Mouse (Mus musculus) limb, embryonic 15.5 days (tissue): ENCODE results near the gene Tmprss7. TPM values are rescaled to one million over a fixed set of nuclear protein-coding genes. Genes with fewer than 3 reads are reported as not detected.
A peak's percentile ranks its signal among the peaks of the same experiment; 100 is the strongest.

Source experiments
- ATAC-seq: fragments of 200-750 bp; cut with Nextera tagmentation; 2 replicates; pipeline ENCODE4 v1.8.0; 2017; ENCODE audit warnings: low read depth, moderate TSS enrichment; ENCODE audit not compliant: insufficient number of reproducible peaks, low FRiP score, low TSS enrichment
- H3K27ac ChIP-seq: fragments of 300-500 bp; sonication (generic); 2 replicates; pipeline ENCODE4 v1.5.1; 2015; ENCODE audit warnings: moderate library complexity, mild to moderate bottlenecking, inconsistent platforms
- H3K27me3 ChIP-seq: fragments of 300-500 bp; sonication (generic); 2 replicates; pipeline ENCODE4 v1.6.1; 2015; ENCODE audit warnings: inconsistent platforms
- H3K36me3 ChIP-seq: fragments of 300-500 bp; sonication (generic); 2 replicates; pipeline ENCODE4 v1.6.1; 2015; ENCODE audit warnings: inconsistent platforms
- H3K4me1 ChIP-seq: fragments of 300-500 bp; sonication (generic); 2 replicates; pipeline ENCODE4 v1.6.1; 2015; ENCODE audit warnings: inconsistent platforms
- H3K4me2 ChIP-seq: fragments of 300-500 bp; sonication (generic); 2 replicates; pipeline ENCODE4 v1.6.1; 2015; ENCODE audit warnings: mild to moderate bottlenecking, inconsistent platforms
- H3K4me3 ChIP-seq: fragments of 300-500 bp; sonication (generic); 2 replicates; pipeline ENCODE4 v1.5.1; 2015; ENCODE audit warnings: mild to moderate bottlenecking, inconsistent platforms
- H3K9ac ChIP-seq: fragments of 300-500 bp; sonication (generic); 2 replicates; pipeline ENCODE4 v1.6.1; 2015; ENCODE audit warnings: inconsistent platforms
- H3K9me3 ChIP-seq: fragments of 300-500 bp; sonication (generic); 2 replicates; pipeline ENCODE4 v1.6.1; 2016; ENCODE audit warnings: inconsistent platforms
- WGBS: fragments of 180-500 bp; shearing (Covaris S2); methylation state at CpG from one replicate; pipeline ENCODE4 v1.1.7; 2015; 5-methylcytosine and 5-hydroxymethylcytosine counted together
- polyA plus RNA-seq: library from polyadenylated mRNA; unstranded; fragments of >200 nt; fragmentation: Nextera tagmentation; extraction: Ambion mirVana; gene quantifications from 2 replicates; pipeline ENCODE4 v1.2.1, GENCODE M21; 2015

The Tmprss7 gene
- polyA plus RNA-seq, result 0.37 TPM in 1 of 2 replicates, not detected in the other

DNA sequence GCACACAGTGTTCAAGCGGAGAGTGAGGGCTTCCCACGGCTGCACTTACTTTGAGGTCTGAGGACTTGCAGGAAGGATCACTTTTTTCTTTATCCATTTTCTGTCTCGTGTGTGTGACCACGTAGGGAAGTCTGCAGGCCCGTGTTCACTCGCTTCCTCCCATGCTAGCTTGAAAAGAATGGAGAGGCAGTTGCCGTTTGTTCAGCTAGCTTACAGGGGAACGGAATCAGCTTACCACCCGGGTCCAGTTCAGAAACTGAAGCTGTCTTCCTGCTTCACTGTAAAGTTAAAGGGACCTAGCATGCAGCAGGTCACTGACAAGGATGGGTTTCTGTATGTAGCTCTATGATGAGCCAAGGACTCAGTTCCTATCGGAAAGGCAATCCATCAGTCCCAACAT, at the start of gene Tmprss7:
Gene Tmprss7, minus strand, starts transcription at position 101 of the 400 bp plus-strand sequence.
- H3K9ac ChIP-seq, result no peak within 1 kb of the TSS
- 62% methylated on average over 10 of the region's 10 CpGs for WGBS
- no peaks in the 10 kb centered on the region for H3K27me3 ChIP-seq
- no peak for ATAC-seq
- H3K4me3 ChIP-seq, result no peak within 1 kb of the TSS
- no peaks in the 10 kb centered on the region for H3K36me3 ChIP-seq
- H3K9me3 ChIP-seq, result no peaks in the 10 kb centered on the region
- H3K27ac ChIP-seq, result no peak within 1 kb of the TSS
- H3K4me1 ChIP-seq, result no peaks in the 10 kb centered on the region
- no peak within 1 kb of the TSS for H3K4me2 ChIP-seq

DNA sequence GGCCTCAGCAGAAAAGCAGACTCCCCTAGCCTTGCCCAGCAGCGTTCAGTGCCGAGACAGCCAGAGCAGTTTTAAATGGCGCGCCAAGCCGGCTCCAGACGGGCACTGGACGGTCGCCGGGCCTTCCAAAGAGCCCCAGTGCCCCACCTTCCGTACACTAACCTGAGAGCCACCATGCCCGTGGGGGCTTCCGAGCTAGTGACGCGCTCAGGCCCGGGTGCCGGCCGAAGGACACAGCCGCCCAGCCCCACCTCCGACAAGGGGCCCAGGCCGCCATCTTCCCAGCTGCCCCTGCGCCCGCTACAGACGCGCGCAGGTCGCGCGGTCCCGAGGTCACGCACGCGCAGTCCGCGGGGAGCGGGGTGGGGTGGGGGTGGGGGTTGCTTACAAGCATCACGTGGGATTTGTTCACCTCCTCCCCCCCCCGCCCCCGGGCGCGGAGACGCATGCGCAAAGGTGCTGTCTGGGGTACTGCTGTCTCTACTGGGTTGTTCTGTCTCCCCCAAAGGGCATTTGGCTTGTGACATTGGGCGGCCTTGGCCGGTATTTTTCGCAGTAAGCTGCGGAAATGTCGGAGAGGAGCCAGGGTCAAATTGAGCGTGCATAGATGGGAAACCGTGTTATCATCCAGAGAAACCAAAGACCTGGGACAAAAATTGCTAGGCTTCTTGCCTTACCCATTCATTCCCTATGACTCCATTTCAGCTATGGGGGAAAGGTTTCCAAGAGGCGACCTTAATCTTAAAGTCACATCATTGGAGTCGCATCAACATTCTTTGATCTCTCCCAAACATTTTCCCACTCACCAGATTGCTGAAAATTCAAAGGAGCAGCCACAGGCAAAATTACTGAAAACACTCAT, 49.4 kb upstream of the Tmprss7 start, which contains the start of gene Abhd10:
Gene Abhd10, minus strand, starts transcription at position 341 of the 862 bp plus-strand sequence.
- peak; percentile 97 for ATAC-seq
- H3K27ac ChIP-seq, result peak within 1 kb of the TSS; percentile 95
- peak within 1 kb of the TSS; percentile 63 for H3K4me2 ChIP-seq

DNA sequence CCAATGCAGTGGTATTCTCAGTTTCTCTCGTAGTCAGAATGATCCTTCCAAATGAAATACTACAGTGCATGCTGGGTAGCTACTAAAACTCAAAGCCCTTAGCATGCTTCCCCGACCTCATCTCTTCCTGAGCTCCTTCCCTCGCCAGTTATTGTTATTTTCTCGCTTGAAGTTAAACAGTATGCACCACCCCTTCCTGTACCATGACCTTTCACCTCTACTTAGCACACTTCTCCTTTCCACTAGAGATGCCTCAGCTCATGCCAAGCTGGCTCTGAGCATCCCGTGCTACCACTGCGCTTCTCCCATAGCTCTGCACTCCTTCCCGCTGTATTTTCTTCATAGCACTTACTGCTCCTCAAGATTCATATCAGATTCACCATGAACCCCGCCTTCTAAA, 44.4 kb upstream of the Tmprss7 start:
- 87% methylated on average over 8 of the region's 8 CpGs for WGBS
- ATAC-seq, result no peak
- Histone ChIP-seq H3K9ac (no peak overlapping the region), H3K4me2 (no peak overlapping the region), H3K27me3 (no peaks in the 10 kb centered on the region), H3K9me3 (no peaks in the 10 kb centered on the region), H3K4me1 (peaks cover 5% of the 10 kb centered on the region; the same call in 1 of the 2 replicates), H3K27ac (no peak overlapping the region), H3K4me3 (no peak overlapping the region), H3K36me3 (peaks cover 39% of the 10 kb centered on the region)

More for the DNA sequence above, 49.4 kb upstream of the Tmprss7 start, which contains the start of gene Abhd10:
- Histone ChIP-seq H3K4me3 (peak within 1 kb of the TSS; percentile 80), H3K36me3 (peaks cover 13% of the 10 kb centered on the region), H3K27me3 (no peaks in the 10 kb centered on the region), H3K4me1 (peaks cover 13% of the 10 kb centered on the region; the same call in 1 of the 2 replicates), H3K9me3 (no peaks in the 10 kb centered on the region), H3K9ac (peak within 1 kb of the TSS; percentile 95)
- under 1% methylated on average over 51 of the region's 51 CpGs for WGBS

DNA sequence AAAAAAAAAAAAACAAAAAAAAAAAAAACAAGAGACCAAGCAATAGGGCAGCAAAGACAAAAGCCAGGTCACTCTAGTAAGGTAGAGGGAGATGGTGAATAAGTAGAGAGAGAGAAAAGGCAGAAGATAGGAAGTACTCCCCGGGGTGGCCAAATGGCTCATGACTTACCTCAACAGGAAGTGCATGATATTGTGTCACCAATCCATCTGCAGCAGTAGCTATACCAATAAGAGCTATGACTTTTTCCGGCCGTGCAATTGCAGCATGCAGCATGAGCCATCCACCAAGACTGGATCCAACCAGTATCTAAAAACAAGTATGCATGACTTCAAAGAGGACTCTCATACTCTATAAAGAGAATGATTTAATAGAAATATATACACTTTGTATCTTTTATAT, 43.3 kb upstream of the Tmprss7 start:
- peaks cover 47% of the 10 kb centered on the region for H3K36me3 ChIP-seq

DNA sequence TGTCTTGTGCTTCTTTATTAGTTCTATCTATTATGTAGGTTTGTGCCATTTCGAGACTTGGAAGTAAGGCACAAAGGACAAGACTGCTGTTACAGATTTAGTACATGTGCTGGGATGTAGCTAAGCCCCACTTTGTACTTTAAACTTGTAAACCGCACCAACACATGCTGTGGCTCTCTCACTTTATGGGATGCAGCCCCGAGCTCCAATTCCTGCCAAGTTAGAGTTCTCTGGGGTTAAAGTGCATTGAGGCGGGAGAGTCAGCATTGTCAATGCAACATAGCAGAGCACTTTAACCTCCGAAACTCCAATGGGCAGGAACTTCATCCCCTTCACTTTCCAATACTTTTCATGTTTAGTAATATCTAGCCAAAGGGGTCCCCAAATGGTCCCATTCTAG, 35.7 kb upstream of the Tmprss7 start:
- 63% methylated on average over 5 of the region's 5 CpGs for WGBS
- no peak overlapping the region for H3K4me3 ChIP-seq
- H3K27me3 ChIP-seq, result 0 out of 2 replicates have a peak, but pooled peaks cover 3% of the 10 kb centered on the region
- no peaks in the 10 kb centered on the region for H3K9me3 ChIP-seq
- peaks cover 6% of the 10 kb centered on the region for H3K4me1 ChIP-seq
- no peak overlapping the region for H3K4me2 ChIP-seq
- H3K27ac ChIP-seq, result 0 out of 2 replicates have a peak overlapping the region, but pooled peaks have one; percentile 5
- ATAC-seq, result no peak
- H3K36me3 ChIP-seq, result peaks cover 34% of the 10 kb centered on the region
- H3K9ac ChIP-seq, result no peak overlapping the region

More for the DNA sequence above, 43.3 kb upstream of the Tmprss7 start:
- no peak for ATAC-seq
- Histone ChIP-seq H3K9ac (no peak overlapping the region), H3K4me3 (no peak overlapping the region), H3K27ac (no peak overlapping the region), H3K4me2 (no peak overlapping the region), H3K9me3 (no peaks in the 10 kb centered on the region), H3K27me3 (no peaks in the 10 kb centered on the region), H3K4me1 (peaks cover 5% of the 10 kb centered on the region; the same call in 1 of the 2 replicates)
- 89% methylated on average over 3 of the region's 3 CpGs for WGBS

DNA sequence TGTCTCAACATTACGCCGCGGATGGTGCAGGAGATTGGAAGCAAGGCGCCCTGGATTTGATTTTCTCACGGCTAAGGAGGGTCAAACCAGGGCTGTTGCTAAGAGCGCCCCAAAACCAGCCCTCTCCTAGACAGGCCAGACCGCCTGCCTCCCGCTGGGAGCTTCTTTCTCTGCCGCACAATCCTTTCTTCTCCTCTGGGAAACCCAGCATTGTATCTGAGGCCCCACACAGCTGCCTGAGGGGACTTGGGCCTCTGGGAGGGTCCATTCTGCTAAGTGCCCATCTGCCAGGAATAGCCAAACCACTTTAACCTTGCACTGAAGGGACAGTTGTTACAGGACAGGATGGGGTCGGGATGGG, 31.3 kb upstream of the Tmprss7 start:
- Histone ChIP-seq H3K4me1 (peaks cover 15% of the 10 kb centered on the region), H3K27ac (no peak overlapping the region), H3K9me3 (no peaks in the 10 kb centered on the region)

DNA sequence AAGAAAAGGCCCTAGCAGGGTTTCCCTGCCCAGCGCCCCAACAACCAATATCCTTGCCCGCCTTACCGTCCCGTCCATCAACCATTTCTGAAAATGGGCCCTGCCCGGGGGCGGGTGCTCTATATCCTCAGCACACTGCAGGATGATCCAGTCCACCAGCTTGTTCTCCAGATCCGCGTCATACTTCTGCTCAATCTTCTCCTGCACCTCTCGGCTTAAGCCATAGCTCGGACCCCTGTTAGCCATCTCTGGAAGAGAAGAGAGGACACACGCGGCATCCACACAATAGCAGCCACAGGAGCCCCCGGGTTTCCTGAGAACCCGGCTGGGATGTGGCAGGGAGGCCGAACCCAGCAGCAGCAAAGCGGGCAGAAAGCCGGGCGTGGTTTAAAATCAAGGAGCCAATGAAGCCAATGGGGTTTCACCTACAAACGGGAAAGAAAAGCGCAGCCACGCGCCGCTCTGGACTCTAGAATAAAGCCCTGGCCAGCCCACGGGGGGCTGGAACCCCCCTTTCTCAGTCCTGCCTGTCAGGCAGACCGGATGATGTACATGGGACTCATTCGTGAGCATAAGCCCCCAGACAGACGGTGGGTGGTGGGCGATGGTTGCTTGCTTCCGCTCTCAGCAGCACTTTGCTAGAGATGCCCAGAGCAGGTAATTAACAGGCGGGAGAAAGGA, 30.7 kb upstream of the Tmprss7 start, which contains the start of gene Tagln3:
Gene Tagln3, minus strand, starts transcription at position 548 of the 681 bp plus-strand sequence.
- peaks cover 7% of the 10 kb centered on the region; the same call in 1 of the 2 replicates for H3K36me3 ChIP-seq
- H3K4me3 ChIP-seq, result peak within 1 kb of the TSS; percentile 45
- no peaks in the 10 kb centered on the region for H3K9me3 ChIP-seq
- peaks cover 15% of the 10 kb centered on the region for H3K4me1 ChIP-seq
- peak; percentile 67; the same call in 1 of the 2 replicates for ATAC-seq
- WGBS, result 2% methylated on average over 30 of the region's 30 CpGs
- peak within 1 kb of the TSS; percentile 48; the same call in 1 of the 2 replicates for H3K9ac ChIP-seq
- H3K27ac ChIP-seq, result no peak within 1 kb of the TSS
- H3K27me3 ChIP-seq, result 0 out of 2 replicates have a peak, but pooled peaks cover 3% of the 10 kb centered on the region
- peak within 1 kb of the TSS; percentile 73 for H3K4me2 ChIP-seq

More for the DNA sequence above, 31.3 kb upstream of the Tmprss7 start:
- no peak; the same call in 1 of the 2 replicates for ATAC-seq
- Histone ChIP-seq H3K36me3 (peaks cover 11% of the 10 kb centered on the region; the same call in 1 of the 2 replicates), H3K4me3 (peak overlapping the region; percentile 45), H3K27me3 (0 out of 2 replicates have a peak, but pooled peaks cover 3% of the 10 kb centered on the region), H3K4me2 (peak overlapping the region; percentile 73), H3K9ac (0 out of 2 replicates have a peak overlapping the region, but pooled peaks have one; percentile 48)
- WGBS, result 1% methylated on average over 10 of the region's 10 CpGs

DNA sequence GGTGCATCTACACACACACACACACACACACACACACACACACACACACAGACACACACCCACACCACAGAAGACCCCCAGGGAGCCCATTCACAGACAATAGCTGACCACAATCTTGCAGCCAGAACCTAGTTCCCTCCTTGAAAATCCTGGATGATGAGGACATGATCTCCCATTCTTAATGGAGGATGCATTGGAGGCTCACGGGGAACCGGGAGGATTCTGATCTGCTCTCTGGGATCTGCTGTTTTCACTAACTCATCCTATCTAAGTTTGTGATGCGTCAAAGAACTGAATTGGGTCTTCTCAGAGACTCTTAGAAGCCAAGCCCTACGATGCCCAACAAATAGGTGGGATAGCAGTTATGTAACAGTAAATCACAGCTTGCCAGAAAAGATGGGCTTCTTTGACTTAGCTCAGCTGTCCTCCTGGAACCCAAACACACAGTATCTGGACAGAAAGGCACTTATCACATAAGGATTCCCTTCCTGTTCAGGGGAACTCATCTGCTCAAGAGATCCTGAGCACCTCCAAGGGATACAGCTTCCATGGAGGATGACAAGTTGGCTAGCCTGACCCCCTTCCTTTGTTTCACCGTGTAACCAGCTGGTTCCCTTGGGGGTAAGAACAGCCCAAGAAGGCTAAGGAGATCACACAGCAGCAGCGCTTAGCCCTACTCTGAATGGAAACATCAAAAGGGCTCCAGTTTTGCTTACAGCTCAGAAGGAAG, 29.9 kb upstream of the Tmprss7 start:
- peak overlapping the region; percentile 45 for H3K4me3 ChIP-seq
- peaks cover 15% of the 10 kb centered on the region for H3K4me1 ChIP-seq
- H3K36me3 ChIP-seq, result peaks cover 4% of the 10 kb centered on the region; the same call in 1 of the 2 replicates
- peak overlapping the region; percentile 73 for H3K4me2 ChIP-seq
- ATAC-seq, result no peak
- H3K27me3 ChIP-seq, result 0 out of 2 replicates have a peak, but pooled peaks cover 3% of the 10 kb centered on the region
- no peak overlapping the region for H3K27ac ChIP-seq
- 60% methylated on average over 6 of the region's 6 CpGs for WGBS
- H3K9me3 ChIP-seq, result no peaks in the 10 kb centered on the region
- H3K9ac ChIP-seq, result no peak overlapping the region

DNA sequence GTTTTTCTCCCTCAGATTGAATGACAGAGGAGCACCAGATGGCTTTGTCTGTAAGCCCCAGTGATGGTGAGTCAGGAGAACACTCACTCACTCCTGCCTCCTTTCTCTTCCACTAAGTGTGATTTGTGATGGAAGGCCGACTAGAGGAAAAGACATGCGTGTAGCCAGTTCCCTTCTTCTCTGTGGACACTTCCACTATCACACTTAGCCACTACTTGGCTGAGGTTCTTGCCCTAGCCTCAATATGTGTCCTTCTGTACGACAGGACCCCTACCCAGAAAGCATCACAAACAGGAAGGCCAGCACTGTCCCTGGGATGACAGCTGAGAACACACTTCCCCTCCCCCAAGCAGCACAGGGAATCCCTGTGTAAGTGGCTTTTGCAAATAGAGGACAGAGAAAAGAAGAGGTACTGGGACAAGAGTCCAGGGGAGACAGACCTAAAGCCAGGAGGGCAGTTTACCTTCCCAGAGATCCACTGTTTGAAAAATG, 29.0 kb upstream of the Tmprss7 start:
- 87% methylated on average over 3 of the region's 3 CpGs for WGBS
- H3K36me3 ChIP-seq, result peaks cover 2% of the 10 kb centered on the region; the same call in 1 of the 2 replicates
- no peak overlapping the region for H3K9ac ChIP-seq
- ATAC-seq, result no peak
- no peak overlapping the region for H3K4me2 ChIP-seq
- H3K9me3 ChIP-seq, result no peaks in the 10 kb centered on the region
- H3K27me3 ChIP-seq, result 0 out of 2 replicates have a peak, but pooled peaks cover 3% of the 10 kb centered on the region
- H3K27ac ChIP-seq, result no peak overlapping the region
- H3K4me1 ChIP-seq, result peaks cover 15% of the 10 kb centered on the region
- H3K4me3 ChIP-seq, result no peak overlapping the region

DNA sequence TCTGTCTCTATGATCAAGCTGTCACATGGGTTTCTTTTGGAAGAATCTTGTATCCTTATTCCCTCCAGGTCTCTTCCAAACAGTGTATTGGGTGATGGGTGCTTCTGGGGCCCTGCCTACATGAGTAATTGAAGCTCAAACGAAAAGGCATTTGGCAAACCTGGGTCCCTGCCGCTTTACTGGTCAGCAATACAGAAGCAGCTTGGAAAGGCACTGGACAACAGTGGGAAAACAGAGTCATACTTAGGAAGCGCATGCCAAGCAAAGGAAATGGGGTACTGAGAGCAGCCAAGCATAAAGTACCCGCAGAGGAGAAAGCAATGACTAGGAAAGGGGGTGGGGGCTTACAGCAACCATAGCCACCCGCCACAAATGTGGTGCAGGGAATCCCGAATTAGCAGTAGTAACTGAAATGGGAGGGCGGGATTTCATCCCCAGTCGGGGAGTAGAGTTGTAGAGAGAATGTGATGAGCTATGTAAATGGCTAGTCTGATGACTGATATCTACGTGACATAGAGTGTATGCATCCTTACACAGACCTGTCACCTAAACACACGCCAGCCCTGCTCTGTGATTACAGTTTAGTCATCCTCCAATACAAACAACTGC, 26.7 kb upstream of the Tmprss7 start:
- Histone ChIP-seq H3K27me3 (0 out of 2 replicates have a peak, but pooled peaks cover 3% of the 10 kb centered on the region), H3K4me2 (no peak overlapping the region), H3K4me3 (no peak overlapping the region), H3K9me3 (no peaks in the 10 kb centered on the region), H3K4me1 (peaks cover 15% of the 10 kb centered on the region), H3K36me3 (peaks cover 2% of the 10 kb centered on the region; the same call in 1 of the 2 replicates), H3K9ac (no peak overlapping the region), H3K27ac (no peak overlapping the region)
- 83% methylated on average over 10 of the region's 10 CpGs for WGBS
- ATAC-seq, result no peak
